Mouse (Mus musculus) lung, adult 2 months (tissue): ENCODE results near the gene Cldn14.

Experiments
- CTCF ChIP-seq: fragments of 200-500 bp; IDR thresholded peaks from 2 replicates; pipeline ENCODE4 v1.5.1; 2011; ENCODE audit warnings: mild to moderate bottlenecking, low read length, control low read depth; ENCODE audit not compliant: insufficient read depth
- POLR2A ChIP-seq: fragments of 200-500 bp; IDR thresholded peaks from 2 replicates; pipeline ENCODE4 v1.6.1; 2011; ENCODE audit warnings: low read depth, mild to moderate bottlenecking, control low read depth, low read length, borderline replicate concordance; ENCODE audit errors: extremely low read depth

- TF ChIP-seq CTCF (no peak), POLR2A (no peak)
Measured at GRCm38 (mm10) chr16:93908196-93908595, 100.4 kb downstream of the Cldn14 start.
